Mouse (Mus musculus) neural tube, postnatal 0 days (tissue): ENCODE data around the gene Tcp1. TPM values are rescaled to one million over a fixed set of nuclear protein-coding genes. Genes with fewer than 3 reads are reported as not detected.

Experiments
- polyA plus RNA-seq: library from polyadenylated mRNA; unstranded; fragments of >200 nt; fragmentation: Nextera tagmentation; extraction: Ambion mirVana; gene quantifications from 2 replicates; pipeline ENCODE4 v1.2.1, GENCODE M21; 2015

Tcp1 gene
- polyA plus RNA-seq, result 267 and 290 TPM in 2 replicates

DNA sequence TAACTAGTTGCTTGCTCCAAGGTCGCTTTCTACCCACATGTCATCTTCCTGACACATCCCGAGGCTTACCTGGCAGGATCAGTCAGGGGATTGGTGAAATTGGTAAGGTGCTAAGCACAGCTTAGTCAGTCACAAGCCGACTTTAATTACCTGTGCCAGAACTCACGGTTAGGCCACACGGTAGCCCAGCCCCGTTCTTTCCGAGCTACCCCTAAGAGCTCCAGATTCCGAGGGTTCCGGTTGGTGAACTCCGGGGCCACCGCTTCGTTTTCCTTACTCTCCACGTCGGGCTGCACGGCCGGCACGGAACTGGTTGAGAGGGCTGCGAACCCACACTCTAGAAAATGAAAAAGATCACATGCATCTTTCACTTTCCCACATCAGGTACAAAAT lies at the start of gene Tcp1:
Gene Tcp1, plus strand, starts transcription at position 214 of the 393 bp plus-strand sequence.

DNA sequence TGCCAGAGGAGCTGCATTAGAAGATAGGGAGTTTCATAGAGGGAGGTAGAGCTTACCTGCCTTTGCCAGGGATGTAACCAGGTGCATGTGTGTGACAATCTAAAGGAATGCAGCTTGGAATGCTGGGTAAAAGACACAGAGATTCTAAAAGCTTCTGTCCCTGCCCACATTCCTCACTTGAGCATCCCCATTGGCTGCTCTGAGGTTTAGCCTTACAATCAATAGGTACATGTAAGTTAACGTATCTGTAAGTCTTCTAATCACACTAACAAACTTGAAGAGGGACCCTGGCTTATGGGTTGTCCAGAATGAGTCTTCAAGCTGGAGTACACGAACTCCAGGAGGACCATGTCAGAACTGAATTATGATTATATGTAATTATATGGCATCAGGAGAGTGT lies 47.5 kb upstream of the Tcp1 start, which contains the start of gene Mas1:
Gene Mas1, minus strand, starts transcription at position 101 of the 400 bp plus-strand sequence.

DNA sequence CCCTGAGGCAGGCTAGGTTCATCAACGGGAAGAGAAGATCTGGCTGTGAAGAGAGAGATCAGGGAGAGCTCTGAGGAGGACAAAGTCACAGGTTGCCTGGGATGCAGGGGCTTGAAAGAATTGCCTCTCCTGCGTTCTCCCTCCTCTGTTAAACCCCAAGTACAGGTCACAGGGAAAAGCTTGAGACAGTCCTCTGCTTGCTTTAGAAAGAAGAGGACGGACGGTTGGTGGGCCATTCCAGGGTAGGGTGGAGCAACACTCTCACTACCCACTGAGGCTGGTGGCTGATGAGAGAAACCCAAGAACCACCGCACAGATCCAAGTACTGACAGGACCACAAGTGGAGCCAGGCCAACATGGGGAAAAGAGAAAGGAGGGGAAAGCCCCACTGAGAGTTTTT lies 39.8 kb upstream of the Tcp1 start, which contains the start of gene Mrgprh:
Gene Mrgprh, plus strand, starts transcription at position 301 of the 400 bp plus-strand sequence.

DNA sequence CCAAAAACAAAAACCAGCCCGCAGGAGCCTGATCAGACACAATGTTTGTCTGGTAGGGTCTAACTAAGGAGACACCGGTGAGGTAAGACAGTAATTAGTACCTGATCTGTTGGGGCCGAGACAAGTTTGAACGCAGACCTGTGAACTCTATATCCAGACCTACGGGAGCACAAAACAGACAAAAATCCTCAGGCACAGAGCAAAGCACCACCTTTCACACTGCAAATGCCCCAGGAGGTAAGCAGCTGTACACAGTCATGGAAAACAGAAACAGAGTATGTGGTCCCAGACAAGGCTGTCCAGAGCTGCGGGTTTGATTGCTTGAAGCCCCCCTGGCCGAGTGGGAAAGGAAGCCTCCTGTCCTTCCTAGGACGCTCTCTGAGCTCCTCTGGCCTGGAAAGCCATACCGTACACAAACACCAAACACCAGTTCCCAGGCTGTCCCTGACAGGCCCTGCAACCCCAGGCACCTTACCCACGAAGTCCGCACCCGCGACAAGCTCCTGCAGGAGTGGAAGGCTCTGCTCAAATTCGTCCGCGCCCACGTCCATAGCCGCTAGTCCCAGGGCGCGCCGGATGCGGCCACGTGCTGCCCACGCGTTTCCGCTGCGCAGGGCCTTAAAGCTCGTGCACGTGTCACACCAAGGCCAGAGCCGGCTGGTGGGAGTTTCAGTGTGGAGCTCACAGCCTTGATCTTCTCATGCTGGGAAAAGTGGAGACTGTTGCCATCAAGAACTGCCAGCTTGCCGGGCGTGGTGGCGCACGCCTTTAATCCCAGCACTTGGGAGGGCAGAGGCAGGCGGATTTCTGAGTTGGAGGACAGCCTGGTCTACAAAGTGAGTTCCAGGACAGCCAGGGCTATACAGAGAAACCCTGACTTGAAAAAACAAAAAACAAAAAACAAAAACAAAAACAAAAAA lies 5.9 kb upstream of the Tcp1 start, which contains the start of gene Pnldc1:
Gene Pnldc1, minus strand, starts transcription at position 870 of the 920 bp plus-strand sequence.

DNA sequence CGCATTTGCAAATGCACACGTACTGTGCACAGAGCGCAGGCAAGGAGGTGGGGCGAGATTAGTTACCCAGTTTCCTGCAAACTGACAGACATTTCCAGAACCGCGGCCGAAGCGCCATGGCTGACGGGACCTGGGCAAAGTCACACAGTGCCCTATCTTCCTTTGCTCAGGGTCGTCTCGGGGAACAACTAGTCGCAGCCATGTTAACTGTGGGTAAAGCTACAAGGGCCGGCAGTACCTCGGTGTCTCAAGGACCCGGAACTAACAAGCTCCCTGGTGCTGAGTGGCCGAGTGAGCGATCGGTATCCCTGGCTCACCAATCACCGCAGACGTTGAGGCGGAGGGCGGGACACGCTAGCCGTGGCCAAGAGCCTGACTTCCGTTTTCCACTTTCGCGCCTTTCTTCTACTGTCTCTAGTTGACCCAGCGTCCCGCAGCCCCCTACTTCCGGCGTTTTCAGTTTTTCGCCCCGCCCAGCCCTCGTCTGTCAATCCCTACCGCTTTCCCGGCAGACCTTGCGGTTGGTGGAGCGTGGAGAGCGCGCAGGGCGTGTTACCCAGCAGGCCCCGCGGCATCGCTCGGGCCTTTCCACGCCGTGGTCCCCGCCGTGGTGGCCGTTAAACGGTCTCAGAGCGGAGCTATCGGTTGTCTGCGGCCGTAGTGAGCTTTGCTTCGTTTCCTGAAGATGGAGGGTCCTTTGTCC lies 531 bp downstream of the Tcp1 start, which contains the start of gene Mrpl18:
Gene Mrpl18, minus strand, starts transcription at position 465 of the 703 bp plus-strand sequence.

DNA sequence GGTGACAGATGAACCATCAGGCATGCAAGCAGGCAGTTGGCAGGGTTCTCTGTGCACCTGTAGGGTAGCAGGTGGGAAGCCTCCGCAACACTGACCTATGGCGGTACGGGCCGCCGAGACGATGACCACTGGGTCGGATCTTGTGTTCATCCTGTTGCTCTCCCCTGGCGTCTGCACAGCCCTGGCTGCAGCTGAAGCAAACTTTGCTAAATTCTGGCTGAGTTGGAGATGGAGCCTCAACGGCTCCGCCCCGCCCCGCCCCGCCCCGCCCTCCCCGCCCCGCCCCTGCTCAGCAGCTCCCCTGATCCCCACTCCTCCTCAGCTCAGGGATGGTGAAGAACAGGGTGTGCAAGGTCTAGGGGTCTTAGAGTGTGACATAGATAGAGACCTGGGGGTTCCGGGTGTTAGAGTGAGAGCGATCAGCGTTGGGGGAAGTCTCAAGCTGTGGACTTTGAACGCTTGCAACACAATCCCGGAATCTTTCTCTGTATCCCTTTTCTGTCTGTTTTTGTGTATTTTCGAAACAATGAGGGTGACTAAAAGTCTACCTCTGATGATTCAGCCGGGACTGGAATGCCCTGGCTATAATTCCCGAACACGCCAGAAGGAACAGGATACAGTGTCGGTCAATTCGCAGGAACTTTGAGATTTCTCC lies 24.8 kb downstream of the Tcp1 start, which contains the start of gene Acat3:
Gene Acat3, minus strand, starts transcription at position 450 of the 655 bp plus-strand sequence.

DNA sequence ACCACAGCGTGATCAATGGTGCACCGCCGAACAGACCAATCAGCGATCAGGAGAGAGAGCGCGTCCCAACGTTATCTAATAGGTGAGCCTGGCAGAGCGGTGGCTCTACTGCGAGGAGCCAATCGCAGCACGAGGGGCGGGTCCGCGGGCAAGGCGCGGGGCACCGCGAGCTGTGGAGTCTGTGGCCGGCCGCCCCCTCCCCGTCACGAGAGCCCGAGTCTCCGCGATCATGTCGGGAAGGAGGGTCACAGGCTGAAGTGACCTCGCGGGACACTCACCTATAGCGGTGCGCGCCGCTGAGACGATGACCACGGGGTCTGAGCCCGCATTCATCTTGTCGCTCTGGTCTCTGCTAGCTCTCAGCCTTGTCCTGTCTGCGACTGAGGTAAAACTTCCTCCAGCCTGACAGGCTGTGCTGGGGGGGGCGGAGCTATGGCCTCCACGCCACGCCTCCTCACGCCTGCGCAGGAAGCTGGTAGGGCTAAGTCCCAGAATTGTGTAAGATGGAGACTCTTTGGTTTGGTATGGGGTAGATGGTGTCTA lies 44.9 kb downstream of the Tcp1 start, which contains the start of gene Acat2:
Gene Acat2, minus strand, starts transcription at position 417 of the 543 bp plus-strand sequence.

Other genes with a start within 250 kb of the Tcp1 start
- not detected in 2 replicates for gene Slc22a1, start 239.9 kb upstream of the Tcp1 start, polyA plus RNA-seq
- gene Igf2r, start 146.0 kb upstream of the Tcp1 start, polyA plus RNA-seq, result 4.8 and 5.5 TPM in 2 replicates
- 0.49 and 0.60 TPM in 2 replicates for gene Mas1, start 47.6 kb upstream of the Tcp1 start, polyA plus RNA-seq
- gene Mrgprh, start 39.7 kb upstream of the Tcp1 start, polyA plus RNA-seq, result not detected in 2 replicates
- gene Pnldc1, start 5.5 kb upstream of the Tcp1 start, polyA plus RNA-seq, result 0.83 and 1.7 TPM in 2 replicates
- 119 and 136 TPM in 2 replicates for gene Mrpl18, start 644 bp downstream of the Tcp1 start, polyA plus RNA-seq
- gene Acat3, start 24.9 kb downstream of the Tcp1 start, polyA plus RNA-seq, result 0.76 and 0.79 TPM in 2 replicates
- gene Acat2, start 45.0 kb downstream of the Tcp1 start, polyA plus RNA-seq, result 207 and 228 TPM in 2 replicates
- 103 and 110 TPM in 2 replicates for gene Wtap, start 78.5 kb downstream of the Tcp1 start, polyA plus RNA-seq
- gene Sod2, start 91.1 kb downstream of the Tcp1 start, polyA plus RNA-seq, result 154 and 159 TPM in 2 replicates
- gene Gpr31b, start 136.6 kb downstream of the Tcp1 start, polyA plus RNA-seq, result 0.18 and 0.33 TPM in 2 replicates
- gene Tcp10b, start 145.4 kb downstream of the Tcp1 start, polyA plus RNA-seq, result 0.52 and 0.55 TPM in 2 replicates
- gene Unc93a, start 216.1 kb downstream of the Tcp1 start, polyA plus RNA-seq, result 0.08 TPM in 1 of 2 replicates, not detected in the other